Mouse (Mus musculus) mesoderm, embryonic 11.5 days (tissue): ENCODE results near the gene Gm13762.
"Not testable (repeated sequence)": the region's sequence is repeated elsewhere in the genome, so short reads cannot be mapped to it uniquely, and the experiment has no call there.

ENCODE experiments used
- DNase-seq: peaks from one replicate; pipeline ENCODE4 v3.0.0-alpha.2; 2012; ENCODE audit warnings: low read depth, low spot score

Gene Gm13762

DNA sequence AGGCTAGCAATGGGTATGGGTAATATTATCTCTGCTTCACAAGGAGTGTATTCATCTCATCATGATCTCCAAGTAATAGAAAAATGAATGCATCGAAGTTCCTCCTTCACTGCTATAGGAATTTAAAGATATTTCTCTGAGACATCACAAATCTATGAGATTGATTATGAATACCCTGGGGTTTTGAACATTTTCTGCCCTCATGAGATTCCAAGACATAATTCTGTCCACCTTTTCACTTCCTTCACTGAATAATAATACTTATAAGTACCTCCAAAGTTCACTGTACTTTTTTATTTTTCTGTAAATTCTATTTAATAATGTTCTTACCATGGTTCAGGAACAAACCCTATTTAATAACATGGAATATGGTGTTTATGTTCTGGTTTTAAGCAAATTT is at the start of gene Gm13762:
Gene Gm13762, minus strand, starts transcription at position 101 of the 400 bp plus-strand sequence.
- DNase-seq, result no peak

DNA sequence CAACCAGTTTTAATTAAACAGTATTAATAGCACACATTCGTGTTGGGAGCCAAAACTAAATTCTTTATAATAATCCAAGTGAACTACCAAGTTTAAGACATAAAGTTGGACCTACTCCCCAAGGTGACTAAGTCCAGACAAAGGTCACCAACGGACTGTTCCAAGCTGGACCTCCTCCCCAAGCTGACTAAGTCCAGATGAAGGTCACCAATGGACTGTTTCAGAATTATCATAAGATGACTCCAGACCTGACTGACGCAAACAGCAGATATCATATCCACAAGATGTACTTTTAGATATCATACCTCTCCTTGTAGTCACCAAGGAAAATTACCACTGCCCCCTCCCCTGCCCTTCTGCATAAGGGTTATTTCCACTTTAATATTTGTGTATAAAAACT is 41.4 kb upstream of the Gm13762 start:
- not testable (repeated sequence) for DNase-seq

DNA sequence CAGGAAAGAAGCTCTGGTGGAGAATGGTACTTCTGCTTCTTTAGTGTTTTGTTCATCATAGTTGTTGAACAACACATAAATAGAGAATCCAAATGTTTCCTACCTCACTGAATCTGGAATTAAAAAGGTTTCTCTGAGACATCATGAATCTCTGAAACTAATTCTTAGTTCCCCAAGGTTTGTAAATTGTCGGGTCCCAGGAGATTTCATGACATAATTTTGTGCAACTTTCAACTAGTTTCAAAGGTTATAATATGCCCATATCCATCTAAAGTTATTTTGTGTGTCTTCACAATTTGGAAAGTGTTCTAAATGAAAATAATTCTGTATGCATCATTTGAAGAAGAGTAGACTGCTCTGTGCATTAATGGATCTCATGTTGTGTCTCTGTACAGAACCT is 38.2 kb upstream of the Gm13762 start, which contains the start of gene Olfr1216:
Gene Olfr1216, minus strand, starts transcription at position 101 of the 400 bp plus-strand sequence.
- no peak for DNase-seq

- no peak for DNase-seq
Measured at GRCm38 (mm10) chr2:89006873-89007272, 26.8 kb upstream of the Gm13762 start, which contains the start of gene Olfr1215. Olfr1215 (minus strand) TSS chr2:89006973.

DNA sequence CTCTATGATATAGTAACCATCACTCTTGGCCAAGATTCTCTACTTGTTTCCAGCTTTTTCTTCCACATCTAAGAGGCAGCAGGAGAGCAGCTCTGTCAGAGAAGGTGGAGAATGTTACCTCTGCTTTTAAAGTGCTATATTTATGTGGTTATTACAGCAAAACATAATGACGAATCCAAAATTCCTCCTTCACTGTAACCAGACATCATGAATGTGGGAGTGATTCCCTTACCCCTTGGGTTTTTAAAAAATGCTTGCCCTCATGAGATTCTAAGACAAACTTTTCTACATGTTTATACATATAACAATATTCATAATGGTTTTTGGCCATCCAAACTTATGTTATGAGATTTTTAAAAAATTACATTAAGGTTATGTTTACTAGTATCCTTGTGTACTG is 12.5 kb upstream of the Gm13762 start, which contains the start of gene Olfr1214:
Gene Olfr1214, minus strand, starts transcription at position 101 of the 400 bp plus-strand sequence.
- DNase-seq, result no peak

GRCm38 (mm10) chr2:88953669-88954068 is 26.4 kb downstream of the Gm13762 start, which contains the start of gene Olfr1212:
Olfr1212 (plus strand) TSS chr2:88953969.
- DNase-seq, result no peak

DNA sequence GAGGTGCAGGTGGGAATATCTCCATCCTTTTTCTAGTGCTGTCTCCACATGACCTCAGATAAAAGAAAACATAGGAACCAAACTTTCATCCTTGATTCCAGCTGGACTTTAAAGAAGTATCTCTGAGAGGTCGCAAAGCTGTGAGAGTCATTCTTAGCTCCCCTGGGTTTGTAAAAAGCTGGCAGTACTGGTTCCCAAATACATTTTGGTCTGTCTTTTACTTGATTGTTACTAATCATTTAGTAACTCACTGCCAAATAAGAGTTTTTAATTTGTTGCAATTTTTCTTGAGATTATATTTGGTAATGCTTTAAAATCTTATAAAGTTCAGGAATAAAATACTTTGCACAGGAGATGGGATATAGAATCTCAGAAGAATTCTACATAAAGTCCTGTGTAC is 42.1 kb downstream of the Gm13762 start, which contains the start of gene Olfr1211:
Gene Olfr1211, minus strand, starts transcription at position 101 of the 400 bp plus-strand sequence.
- DNase-seq, result no peak
